Mouse (Mus musculus) layer of hippocampus, adult 9-10 months (tissue): Measurements from ENCODE around the gene Zfp36l2.
A peak's percentile ranks its signal among the peaks of the same experiment; 100 is the strongest.

ENCODE experiments used
- DNase-seq: peaks from one replicate; pipeline ENCODE4 v3.0.0; 2022; ENCODE audit warnings: low spot score

Gene Zfp36l2

GRCm38 (mm10) chr17:84152206-84152975 lies 35.4 kb downstream of the Zfp36l2 start:
- no peak for DNase-seq

GRCm38 (mm10) chr17:84151306-84151705 lies 36.4 kb downstream of the Zfp36l2 start:
- DNase-seq, result no peak

- DNase-seq, result no peak
Measured at GRCm38 (mm10) chr17:84150291-84150690, 37.5 kb downstream of the Zfp36l2 start.

- no peak for DNase-seq
Measured at GRCm38 (mm10) chr17:84149566-84149965, 38.2 kb downstream of the Zfp36l2 start.

GRCm38 (mm10) chr17:84148499-84149484 lies 39.0 kb downstream of the Zfp36l2 start:
- DNase-seq, result peak; percentile 49

- DNase-seq, result no peak
Measured at GRCm38 (mm10) chr17:84147183-84148108, 40.3 kb downstream of the Zfp36l2 start.

GRCm38 (mm10) chr17:84146458-84147182 lies 41.1 kb downstream of the Zfp36l2 start:
- DNase-seq, result no peak

- no peak for DNase-seq
Measured at GRCm38 (mm10) chr17:84145826-84146287, 41.9 kb downstream of the Zfp36l2 start.

- no peak for DNase-seq
Measured at GRCm38 (mm10) chr17:84144762-84145599, 42.8 kb downstream of the Zfp36l2 start.

GRCm38 (mm10) chr17:84144130-84144529 lies 43.6 kb downstream of the Zfp36l2 start:
- no peak for DNase-seq

GRCm38 (mm10) chr17:84143219-84143844 lies 44.4 kb downstream of the Zfp36l2 start:
- DNase-seq, result no peak

- DNase-seq, result no peak
Measured at GRCm38 (mm10) chr17:84141691-84142090, 46.1 kb downstream of the Zfp36l2 start.

GRCm38 (mm10) chr17:84140822-84141507 lies 46.8 kb downstream of the Zfp36l2 start:
- DNase-seq, result no peak

- DNase-seq, result no peak
Measured at GRCm38 (mm10) chr17:84137393-84138171, 50.2 kb downstream of the Zfp36l2 start.

GRCm38 (mm10) chr17:84136669-84137392 lies 50.9 kb downstream of the Zfp36l2 start:
- DNase-seq, result no peak

- DNase-seq, result no peak
Measured at GRCm38 (mm10) chr17:84136217-84136616, 51.5 kb downstream of the Zfp36l2 start.

- no peak for DNase-seq
Measured at GRCm38 (mm10) chr17:84135243-84135642, 52.5 kb downstream of the Zfp36l2 start.
